Mouse (Mus musculus) intestine, embryonic 14.5 days (tissue): Measurements from ENCODE around the gene Pop4. TPM values are rescaled to one million over a fixed set of nuclear protein-coding genes. Genes with fewer than 3 reads are reported as not detected.

Experiments
- ATAC-seq: fragments of 200-750 bp; cut with Nextera tagmentation; replicated peaks from 2 replicates; pipeline ENCODE4 v1.8.0; 2017; ENCODE audit warnings: low read depth, moderate number of reproducible peaks, moderate TSS enrichment, moderate library complexity; ENCODE audit not compliant: low FRiP score, low TSS enrichment
- DNase-seq: peaks from one replicate; pipeline ENCODE4 v3.0.0-alpha.2; 2018; ENCODE audit warnings: low spot score
- H3K27ac ChIP-seq: fragments of 300-500 bp; sonication (generic); 2 replicates; pipeline ENCODE4 v1.5.1; 2014; ENCODE audit warnings: low read depth, mild to moderate bottlenecking, control low read depth
- H3K27me3 ChIP-seq: fragments of 300-500 bp; sonication (generic); replicated peaks from 2 replicates; pipeline ENCODE4 v1.6.1; 2014; ENCODE audit warnings: low read length, control low read depth; ENCODE audit not compliant: control insufficient read depth, insufficient read depth
- H3K36me3 ChIP-seq: fragments of 300-500 bp; sonication (generic); 2 replicates; pipeline ENCODE4 v1.6.1; 2014; ENCODE audit warnings: low read length, control low read depth; ENCODE audit not compliant: control insufficient read depth, insufficient read depth
- H3K4me1 ChIP-seq: fragments of 300-500 bp; sonication (generic); replicated peaks from 2 replicates; pipeline ENCODE4 v1.6.1; 2014; ENCODE audit warnings: low read length, control low read depth, mixed read lengths; ENCODE audit not compliant: control insufficient read depth, insufficient read depth
- H3K4me2 ChIP-seq: fragments of 300-500 bp; sonication (generic); 2 replicates; pipeline ENCODE4 v1.6.1; 2014; ENCODE audit warnings: low read length
- H3K4me3 ChIP-seq: fragments of 300-500 bp; sonication (generic); 2 replicates; pipeline ENCODE4 v1.5.1; 2014; ENCODE audit warnings: low read depth, low read length, control low read depth, mixed read lengths
- H3K9ac ChIP-seq: fragments of 300-500 bp; sonication (generic); 2 replicates; pipeline ENCODE4 v1.6.1; 2014; ENCODE audit warnings: mild to moderate bottlenecking, low read length
- H3K9me3 ChIP-seq: fragments of 300-500 bp; sonication (generic); 2 replicates; pipeline ENCODE4 v1.6.1; 2016; ENCODE audit warnings: low read length, control low read depth; ENCODE audit not compliant: control insufficient read depth
- WGBS: fragments of 180-500 bp; shearing (Covaris S2); extraction: QIAGEN DNeasy Blood & Tissue Kit; methylation state at CpG from one replicate; pipeline ENCODE4 v1.1.7; 2014; 5-methylcytosine and 5-hydroxymethylcytosine counted together
- polyA plus RNA-seq: library from polyadenylated mRNA; unstranded; fragments of >200 nt; fragmentation: Nextera tagmentation; extraction: Ambion mirVana; gene quantifications from 2 replicates; pipeline ENCODE4 v1.2.1, GENCODE M21; 2014

Gene Pop4
- polyA plus RNA-seq, 1 experiment from 2014 or later = 50.9 TPM

DNA sequence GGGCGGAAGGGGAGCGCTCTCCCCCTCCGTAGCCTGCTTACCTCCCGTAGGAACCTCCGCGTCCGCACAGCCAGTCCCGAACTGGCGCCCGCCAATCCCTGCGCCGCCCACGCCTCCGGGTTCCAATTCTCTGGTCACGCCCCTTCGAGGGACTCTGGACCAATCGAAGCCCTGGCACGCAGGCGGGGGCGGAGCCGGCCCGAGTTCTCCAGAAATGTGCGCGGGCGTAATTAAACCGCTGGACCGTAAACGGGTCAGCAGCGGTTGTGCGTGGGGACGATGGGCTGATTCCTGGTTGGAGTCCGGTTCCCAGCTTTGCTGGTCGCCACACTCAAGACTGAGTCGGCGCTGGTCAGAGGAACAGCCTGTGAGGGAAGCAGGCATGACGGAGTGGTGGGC is 43.3 kb downstream of the Pop4 start, which contains the start of gene Plekhf1:
Plekhf1 (minus strand) TSS at position 117 of the 399 bp plus-strand sequence.
- ATAC-seq = peak; percentile 96
- WGBS = under 1% methylated on average over 35 of the region's 36 CpGs

GRCm38 (mm10) chr7:38227181-38227899 is 43.9 kb downstream of the Pop4 start:
- Histone ChIP-seq H3K4me3 (peak overlapping the region; percentile 60), H3K4me1 (no peaks in the 10 kb centered on the region; the same call in 1 of the 2 replicates), H3K9ac (peak overlapping the region; percentile 56), H3K4me2 (peak overlapping the region; percentile 85), H3K27me3 (peaks cover 13% of the 10 kb centered on the region), H3K9me3 (no peaks in the 10 kb centered on the region), H3K27ac (peak overlapping the region; percentile 70; the same call in 1 of the 2 replicates), H3K36me3 (no peaks in the 10 kb centered on the region)
- under 1% methylated on average over 25 of the region's 25 CpGs for WGBS
- ATAC-seq (peak; percentile 74), DNase-seq (peak; percentile 78)

More for the DNA sequence above, 43.3 kb downstream of the Pop4 start, which contains the start of gene Plekhf1:
- H3K27ac ChIP-seq = peak within 1 kb of the TSS; percentile 70; the same call in 1 of the 2 replicates
- no peaks in the 10 kb centered on the region for H3K36me3 ChIP-seq
- peak within 1 kb of the TSS; percentile 85 for H3K4me2 ChIP-seq
- peak within 1 kb of the TSS; percentile 60 for H3K4me3 ChIP-seq
- DNase-seq = peak; percentile 89
- no peaks in the 10 kb centered on the region; the same call in 1 of the 2 replicates for H3K4me1 ChIP-seq
- H3K9me3 ChIP-seq = no peaks in the 10 kb centered on the region
- peak within 1 kb of the TSS; percentile 56 for H3K9ac ChIP-seq
- peaks cover 13% of the 10 kb centered on the region for H3K27me3 ChIP-seq

DNA sequence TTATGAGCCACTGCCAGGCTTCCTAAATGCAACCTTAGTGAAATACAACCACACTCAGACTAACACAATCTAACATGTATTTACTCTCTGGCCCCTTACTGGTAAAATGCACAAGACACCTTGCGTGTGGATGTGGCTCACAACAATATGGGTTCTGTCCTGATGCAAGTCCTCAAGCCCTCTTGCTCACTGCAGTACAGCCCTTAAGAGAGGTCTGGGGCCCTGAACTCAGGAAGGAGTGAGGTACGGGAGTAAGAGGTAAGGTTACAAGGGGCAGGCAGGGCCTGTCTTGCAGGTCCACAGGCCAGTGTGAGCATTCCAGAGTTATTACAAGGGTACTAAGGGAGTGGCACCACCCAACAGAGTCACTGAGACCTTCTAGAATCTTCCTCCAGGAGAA is 45.0 kb downstream of the Pop4 start:
- peaks cover 13% of the 10 kb centered on the region for H3K27me3 ChIP-seq
- no peak overlapping the region for H3K9ac ChIP-seq
- no peak overlapping the region for H3K4me3 ChIP-seq
- no peaks in the 10 kb centered on the region for H3K9me3 ChIP-seq
- ATAC-seq (no peak), DNase-seq (no peak)
- WGBS = 83% methylated on average over 2 of the region's 2 CpGs
- no peak overlapping the region for H3K27ac ChIP-seq
- H3K36me3 ChIP-seq = no peaks in the 10 kb centered on the region
- no peaks in the 10 kb centered on the region; the same call in 1 of the 2 replicates for H3K4me1 ChIP-seq
- no peak overlapping the region for H3K4me2 ChIP-seq

- no peaks in the 10 kb centered on the region for H3K9me3 ChIP-seq
- H3K27ac ChIP-seq = no peak overlapping the region
- H3K27me3 ChIP-seq = peaks cover 9% of the 10 kb centered on the region
- H3K9ac ChIP-seq = no peak overlapping the region
- H3K36me3 ChIP-seq = peaks cover 8% of the 10 kb centered on the region; the same call in 1 of the 2 replicates
- DNase-seq (no peak), ATAC-seq (no peak)
- H3K4me2 ChIP-seq = no peak overlapping the region
- no peak overlapping the region for H3K4me3 ChIP-seq
- no peaks in the 10 kb centered on the region; the same call in 1 of the 2 replicates for H3K4me1 ChIP-seq
- WGBS = 81% methylated on average over 13 of the region's 13 CpGs
Observed at GRCm38 (mm10) chr7:38224577-38225369, 46.5 kb downstream of the Pop4 start.

DNA sequence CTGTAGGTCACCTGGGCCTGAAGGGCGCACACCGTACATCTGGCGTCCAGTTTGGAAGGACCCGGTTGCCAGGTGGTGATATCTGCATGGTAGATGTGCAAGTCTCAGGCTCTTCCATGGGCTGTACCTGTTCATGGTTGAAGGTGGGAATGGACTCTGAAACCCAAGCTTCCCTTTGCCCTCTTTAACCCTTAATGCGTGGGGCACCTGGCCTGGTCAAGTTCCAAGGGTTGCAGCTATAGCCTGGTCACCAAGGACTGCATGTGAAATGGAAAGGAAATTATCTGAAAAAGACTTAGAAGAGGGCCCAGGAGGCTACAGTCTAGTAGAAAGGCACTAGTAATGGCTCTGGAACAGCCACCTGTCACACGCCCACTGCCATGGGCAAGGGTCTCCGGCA is 50.4 kb downstream of the Pop4 start:
- no peaks in the 10 kb centered on the region for H3K9me3 ChIP-seq
- peaks cover 8% of the 10 kb centered on the region; the same call in 1 of the 2 replicates for H3K36me3 ChIP-seq
- no peaks in the 10 kb centered on the region; the same call in 1 of the 2 replicates for H3K4me1 ChIP-seq
- no peak overlapping the region for H3K4me3 ChIP-seq
- no peak overlapping the region for H3K27ac ChIP-seq
- H3K27me3 ChIP-seq = no peaks in the 10 kb centered on the region
- H3K9ac ChIP-seq = no peak overlapping the region
- 89% methylated on average over 7 of the region's 7 CpGs for WGBS
- DNase-seq (no peak), ATAC-seq (no peak)
- H3K4me2 ChIP-seq = no peak overlapping the region

DNA sequence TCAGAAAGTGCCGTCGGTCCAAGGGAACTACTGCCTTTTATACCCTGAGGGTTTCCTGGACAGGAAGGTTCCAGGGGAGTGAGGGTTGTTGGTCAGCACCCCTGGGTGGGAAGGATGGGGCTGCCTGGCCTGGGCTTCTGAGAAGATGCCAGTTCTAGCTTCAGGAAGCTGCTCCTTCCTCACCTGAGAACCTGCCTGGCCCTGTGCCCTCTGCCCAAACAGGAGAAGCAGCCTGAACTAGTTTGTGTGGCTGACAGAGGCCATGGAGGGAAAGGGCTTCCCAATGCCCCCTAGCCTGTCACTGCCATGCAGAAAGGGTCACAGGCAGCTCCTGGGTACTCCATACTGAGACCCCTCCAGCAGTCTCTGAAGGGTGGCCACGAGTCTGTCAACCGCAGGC is 51.7 kb downstream of the Pop4 start:
- Histone ChIP-seq H3K27me3 (no peaks in the 10 kb centered on the region), H3K9ac (no peak overlapping the region), H3K4me3 (no peak overlapping the region), H3K36me3 (peaks cover 8% of the 10 kb centered on the region; the same call in 1 of the 2 replicates), H3K9me3 (no peaks in the 10 kb centered on the region), H3K4me1 (no peaks in the 10 kb centered on the region), H3K27ac (no peak overlapping the region), H3K4me2 (no peak overlapping the region)
- DNase-seq = no peak
- WGBS = 86% methylated on average over 4 of the region's 4 CpGs
- no peak for ATAC-seq

DNA sequence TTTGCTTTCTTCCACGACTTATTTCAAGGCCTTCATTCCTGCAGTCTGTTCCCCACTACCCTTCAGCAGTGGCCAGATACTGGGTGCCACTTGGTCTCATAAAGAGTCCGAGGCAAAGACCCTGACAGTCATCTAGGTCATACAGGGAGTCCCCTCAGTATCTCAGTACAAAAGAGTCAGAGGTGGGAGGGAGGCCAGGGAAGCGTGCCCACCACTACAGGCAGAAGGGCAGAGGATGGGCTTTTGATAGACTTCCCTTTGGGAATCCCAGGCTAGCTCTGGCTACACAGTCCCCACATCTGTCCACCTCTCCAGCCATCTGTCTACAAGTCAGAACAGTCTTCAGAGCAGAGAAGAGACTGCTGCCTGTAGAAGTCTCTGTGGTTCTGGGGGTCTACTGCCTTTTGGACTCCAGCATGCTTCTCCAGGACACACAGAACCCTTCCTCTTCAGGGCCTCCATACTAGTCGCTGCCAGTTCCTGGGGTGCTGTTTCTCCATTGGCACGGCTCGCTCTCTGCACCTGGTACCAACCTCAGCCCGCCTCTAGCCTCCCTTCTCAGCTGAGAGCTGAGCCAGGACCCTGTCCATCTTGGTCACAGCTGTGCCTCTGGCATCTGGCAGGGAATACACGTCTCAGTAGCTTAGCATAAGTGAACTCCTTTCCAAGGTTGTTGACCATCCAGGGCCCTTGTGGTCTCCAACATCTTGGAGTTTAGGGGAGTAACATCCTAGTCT is 52.4 kb downstream of the Pop4 start:
- H3K27ac ChIP-seq = no peak overlapping the region

More for the DNA sequence above, 52.4 kb downstream of the Pop4 start:
- Histone ChIP-seq H3K4me3 (no peak overlapping the region), H3K27me3 (no peaks in the 10 kb centered on the region), H3K36me3 (peaks cover 8% of the 10 kb centered on the region; the same call in 1 of the 2 replicates), H3K9ac (no peak overlapping the region), H3K9me3 (no peaks in the 10 kb centered on the region), H3K4me1 (no peaks in the 10 kb centered on the region), H3K4me2 (no peak overlapping the region)
- 82% methylated on average over 8 of the region's 8 CpGs for WGBS
- DNase-seq (no peak), ATAC-seq (no peak)
